Mouse (Mus musculus): Measurements from ENCODE around the gene Bahcc1. TPM values are rescaled to one million over a fixed set of nuclear protein-coding genes. Genes with fewer than 3 reads are reported as not detected.

The Bahcc1 gene
- total RNA-seq, 1 experiment = 11.7 TPM

GRCm38 (mm10) chr11:120227571-120228051, 5.1 kb upstream of the Bahcc1 start:
- DNase-seq (ENCODE audit: low read depth, low spot score) = no peak
- H3K4me1 ChIP-seq (ENCODE audit: control insufficient read depth in 2 of 2, insufficient read depth in 2 of 2, low read length in 2 of 2, poor library complexity in 1 of 2) = peaks cover 4 to 20% of the 10 kb centered on the region in 2 experiments; a peak in 3 of 4 replicates
- no peak overlapping the region for H3K4me3 ChIP-seq (ENCODE audit: insufficient read depth in 1 of 2, low read depth in 1 of 2, low read length in 2 of 2, poor library complexity in 1 of 2, severe bottlenecking in 1 of 2)
- H3K36me3 ChIP-seq (ENCODE audit: control insufficient read depth, insufficient read depth, low read length, poor library complexity, severe bottlenecking) = peaks cover 3% of the 10 kb centered on the region; the same call in 1 of the 2 replicates
- TF ChIP-seq CHD2 (IDR thresholded peaks at IDR 0.05; ENCODE audit: low read depth, low read length) (no peak), HCFC1 (IDR thresholded peaks at IDR 0.05; ENCODE audit: borderline replicate concordance, insufficient read depth, low read length) (no peak), MAFK (IDR thresholded peaks at IDR 0.05; ENCODE audit: insufficient read depth, low read depth, low read length) (no peak), ZC3H11A (IDR thresholded peaks at IDR 0.05; ENCODE audit: borderline replicate concordance, low read depth, low read length) (no peak), ZNF384 (IDR thresholded peaks at IDR 0.05; ENCODE audit: low read depth, low read length) (no peak)
- H3K27ac ChIP-seq (ENCODE audit: insufficient read depth, low read depth, low read length, poor library complexity, severe bottlenecking) = no peak overlapping the region
- no peaks in the 10 kb centered on the region for H3K9me3 ChIP-seq (ENCODE audit: control insufficient read depth, insufficient read depth, low read depth, low read length)
- no peak overlapping the region for H3K9ac ChIP-seq (ENCODE audit: insufficient read depth, low read depth, low read length, poor library complexity, severe bottlenecking)
- in situ Hi-C loops (cut with MboI; ENCODE audit: low sequenced_read_pairs in 2 of 2, unreplicated experiment in 2 of 2) = loop anchor here in 1 of 2 experiments (25.0 kb wide), 1 partner anchor 1140 kb away; the partner anchor contains the start of gene Cbx4

- DNase-seq (ENCODE audit: low read depth, low spot score) = no peak
- in situ Hi-C loops (cut with MboI; ENCODE audit: low sequenced_read_pairs in 2 of 2, unreplicated experiment in 2 of 2) = loop anchor here in 1 of 2 experiments (25.0 kb wide), 1 partner anchor 1141 kb away; the partner anchor contains the start of gene Cbx4
- no peaks in the 10 kb centered on the region for H3K9me3 ChIP-seq (ENCODE audit: control insufficient read depth, insufficient read depth, low read depth, low read length)
- no peak overlapping the region for H3K4me3 ChIP-seq (ENCODE audit: insufficient read depth in 1 of 2, low read depth in 1 of 2, low read length in 2 of 2, poor library complexity in 1 of 2, severe bottlenecking in 1 of 2)
- peaks cover 4 to 20% of the 10 kb centered on the region in 2 experiments; a peak in 3 of 4 replicates for H3K4me1 ChIP-seq (ENCODE audit: control insufficient read depth in 2 of 2, insufficient read depth in 2 of 2, low read length in 2 of 2, poor library complexity in 1 of 2)
- H3K27ac ChIP-seq (ENCODE audit: insufficient read depth, low read depth, low read length, poor library complexity, severe bottlenecking) = no peak overlapping the region
- H3K36me3 ChIP-seq (ENCODE audit: control insufficient read depth, insufficient read depth, low read length, poor library complexity, severe bottlenecking) = peaks cover 3% of the 10 kb centered on the region; the same call in 1 of the 2 replicates
- H3K9ac ChIP-seq (ENCODE audit: insufficient read depth, low read depth, low read length, poor library complexity, severe bottlenecking) = peak overlapping the region; percentile 10; the same call in 1 of the 2 replicates
- no peak for TF ChIP-seq CHD2 (IDR thresholded peaks at IDR 0.05; ENCODE audit: low read depth, low read length)
- no peak for TF ChIP-seq MAFK (IDR thresholded peaks at IDR 0.05; ENCODE audit: insufficient read depth, low read depth, low read length)
- no peak for TF ChIP-seq ZC3H11A (IDR thresholded peaks at IDR 0.05; ENCODE audit: borderline replicate concordance, low read depth, low read length)
- no peak for TF ChIP-seq HCFC1 (IDR thresholded peaks at IDR 0.05; ENCODE audit: borderline replicate concordance, insufficient read depth, low read length)
- no peak for TF ChIP-seq ZNF384 (IDR thresholded peaks at IDR 0.05; ENCODE audit: low read depth, low read length)
Observed at GRCm38 (mm10) chr11:120228116-120228890, 4.4 kb upstream of the Bahcc1 start.

- in situ Hi-C loops (cut with MboI; ENCODE audit: low sequenced_read_pairs in 2 of 2, unreplicated experiment in 2 of 2) = loop anchor here in 1 of 2 experiments (25.0 kb wide), 1 partner anchor 1142 kb away; the partner anchor contains the start of gene Cbx4
- no peak overlapping the region; the same call in 1 of the 2 replicates for H3K27ac ChIP-seq (ENCODE audit: insufficient read depth, low read depth, low read length, poor library complexity, severe bottlenecking)
- peaks cover 4 to 19% of the 10 kb centered on the region in 2 experiments; a peak in 3 of 4 replicates for H3K4me1 ChIP-seq (ENCODE audit: control insufficient read depth in 2 of 2, insufficient read depth in 2 of 2, low read length in 2 of 2, poor library complexity in 1 of 2)
Observed at GRCm38 (mm10) chr11:120228911-120229437, 3.8 kb upstream of the Bahcc1 start.

More at GRCm38 (mm10) chr11:120228911-120229437, 3.8 kb upstream of the Bahcc1 start:
- no peak for DNase-seq (ENCODE audit: low read depth, low spot score)
- Histone ChIP-seq H3K9me3 (ENCODE audit: control insufficient read depth, insufficient read depth, low read depth, low read length) (no peaks in the 10 kb centered on the region), H3K9ac (ENCODE audit: insufficient read depth, low read depth, low read length, poor library complexity, severe bottlenecking) (peak overlapping the region; percentile 83; the same call in 1 of the 2 replicates), H3K4me3 (ENCODE audit: insufficient read depth in 1 of 2, low read depth in 1 of 2, low read length in 2 of 2, poor library complexity in 1 of 2, severe bottlenecking in 1 of 2) (peak overlapping the region; percentile 63 to 83; a peak in 3 of 4 replicates), H3K36me3 (ENCODE audit: control insufficient read depth, insufficient read depth, low read length, poor library complexity, severe bottlenecking) (peaks cover 3% of the 10 kb centered on the region; the same call in 1 of the 2 replicates)
- TF ChIP-seq HCFC1 (IDR thresholded peaks at IDR 0.05; ENCODE audit: borderline replicate concordance, insufficient read depth, low read length) (no peak), MAFK (IDR thresholded peaks at IDR 0.05; ENCODE audit: insufficient read depth, low read depth, low read length) (no peak), ZC3H11A (IDR thresholded peaks at IDR 0.05; ENCODE audit: borderline replicate concordance, low read depth, low read length) (no peak), ZNF384 (IDR thresholded peaks at IDR 0.05; ENCODE audit: low read depth, low read length) (no peak), CHD2 (IDR thresholded peaks at IDR 0.05; ENCODE audit: low read depth, low read length) (no peak)

Data from ES-E14 (cell line).